Mouse (Mus musculus) telencephalon, adult 2 months (tissue): Measurements from ENCODE around the gene Impdh1.
"Not testable (repeated sequence)": the region's sequence is repeated elsewhere in the genome, so short reads cannot be mapped to it uniquely, and the experiment has no call there.

Experiments
- DNase-seq: peaks from one replicate; pipeline ENCODE4 v3.0.0-alpha.2; 2011; ENCODE audit warnings: low read depth, low spot score

Impdh1 gene

GRCm38 (mm10) chr6:29215881-29216501 lies at the start of gene Impdh1:
TSS of gene Impdh1 (minus strand) at chr6:29216364.
- DNase-seq = no peak

DNA sequence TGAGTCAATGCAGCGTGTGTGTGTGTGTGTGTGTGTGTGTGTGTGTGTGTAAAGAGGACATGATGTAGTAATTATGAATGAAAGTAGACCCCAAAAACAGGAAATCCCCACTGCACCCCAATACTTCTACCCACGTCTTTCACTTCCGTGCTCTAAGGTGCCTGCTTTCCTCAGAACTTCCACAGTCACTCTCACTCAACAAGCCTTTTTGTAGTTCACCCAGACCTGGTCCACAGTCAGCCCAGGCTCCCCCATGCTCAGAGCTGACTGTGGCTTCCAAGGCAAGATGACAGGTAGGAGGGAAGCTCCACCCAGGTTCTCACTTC lies 48.3 kb upstream of the Impdh1 start:
- no peak for DNase-seq

GRCm38 (mm10) chr6:29263650-29264455 lies 47.7 kb upstream of the Impdh1 start:
- peak; percentile 45 for DNase-seq

GRCm38 (mm10) chr6:29261831-29262230 lies 45.7 kb upstream of the Impdh1 start:
- DNase-seq = no peak

- DNase-seq = no peak
These were observed 43.3 kb upstream of the Impdh1 start for GRCm38 (mm10) chr6:29259418-29259817.

GRCm38 (mm10) chr6:29247072-29247471 lies 30.9 kb upstream of the Impdh1 start:
- DNase-seq = no peak

- DNase-seq = no peak
These were observed 30.4 kb upstream of the Impdh1 start for GRCm38 (mm10) chr6:29246585-29246984.

DNA sequence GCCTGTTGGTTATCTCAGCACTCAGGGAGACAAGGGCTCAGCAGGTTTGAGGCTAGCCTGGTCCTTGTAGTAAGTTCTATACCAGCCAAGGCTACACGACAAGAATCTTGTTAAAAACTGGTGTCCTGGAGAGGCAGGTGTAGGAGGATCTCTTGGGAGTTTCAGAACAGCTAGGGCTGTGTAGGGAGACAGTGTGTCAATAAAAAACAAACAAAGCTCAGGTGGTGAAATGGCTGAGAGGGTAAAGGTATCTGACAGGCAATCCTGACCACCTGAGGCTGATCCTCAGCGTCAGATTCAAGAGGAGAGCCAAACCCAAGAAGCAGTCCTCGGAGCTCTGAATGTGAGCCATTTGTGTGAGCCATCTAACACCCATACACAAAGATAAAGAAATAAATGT lies 30.0 kb upstream of the Impdh1 start:
- no peak for DNase-seq

DNA sequence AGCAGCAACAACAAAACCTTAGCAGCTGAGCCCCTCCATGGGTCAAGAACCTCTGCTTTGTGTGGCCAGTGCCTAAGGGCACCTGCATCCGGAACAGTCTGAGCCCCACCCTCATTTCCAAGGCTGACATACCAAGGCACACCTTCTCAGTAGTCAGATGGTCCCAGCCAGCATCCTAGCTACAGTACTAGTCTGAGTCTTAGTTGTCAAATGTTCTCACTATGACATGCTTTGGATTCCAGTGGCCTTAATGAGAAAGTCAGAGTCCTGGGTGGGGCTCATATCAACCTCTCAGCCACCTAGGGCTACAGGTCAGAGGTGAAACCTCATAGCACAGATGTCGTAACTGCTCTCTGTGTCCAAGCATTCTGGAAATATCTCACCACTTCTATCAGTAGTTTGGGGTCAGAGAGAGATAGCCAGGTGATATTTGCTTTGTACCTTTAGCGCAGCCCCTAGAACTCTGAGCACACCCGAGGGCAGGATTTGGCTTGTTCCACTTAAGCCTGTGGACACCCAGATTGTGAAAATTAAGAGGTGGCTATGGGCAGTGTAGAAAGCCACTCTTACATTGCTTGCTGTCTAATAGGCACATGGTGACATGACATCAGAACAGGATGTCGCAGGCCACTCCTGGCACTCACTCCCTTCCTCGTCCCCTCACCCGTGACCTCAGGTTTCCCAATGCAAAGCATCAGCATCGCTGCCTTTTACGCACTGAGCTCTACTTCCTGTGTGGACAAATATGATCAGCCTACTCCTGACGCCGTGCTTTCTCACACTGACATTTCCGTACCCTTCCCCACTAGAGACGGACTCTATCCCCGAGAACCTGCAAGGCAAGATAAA lies 29.3 kb upstream of the Impdh1 start:
- no peak for DNase-seq

DNA sequence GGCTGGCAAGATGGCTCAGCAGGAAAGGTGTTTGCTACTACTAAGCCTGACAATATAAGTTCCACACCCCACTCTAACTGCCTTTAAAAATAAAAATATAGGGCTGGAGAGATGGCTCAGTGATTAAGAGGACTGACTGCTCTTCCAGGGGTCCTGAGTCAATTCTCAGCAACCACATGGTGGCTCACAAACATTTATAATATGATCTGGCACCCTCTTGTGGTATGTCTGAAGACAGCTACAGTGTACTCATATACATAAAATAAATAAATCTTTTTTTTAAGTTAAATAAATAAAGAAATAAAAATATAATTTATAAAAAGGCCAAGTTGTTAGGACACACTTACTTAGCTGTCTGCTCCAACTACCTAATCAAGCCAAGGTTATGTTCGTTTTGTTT lies 26.1 kb upstream of the Impdh1 start:
- no peak for DNase-seq

- DNase-seq = no peak
These were observed 25.5 kb upstream of the Impdh1 start for GRCm38 (mm10) chr6:29241697-29242096.

DNA sequence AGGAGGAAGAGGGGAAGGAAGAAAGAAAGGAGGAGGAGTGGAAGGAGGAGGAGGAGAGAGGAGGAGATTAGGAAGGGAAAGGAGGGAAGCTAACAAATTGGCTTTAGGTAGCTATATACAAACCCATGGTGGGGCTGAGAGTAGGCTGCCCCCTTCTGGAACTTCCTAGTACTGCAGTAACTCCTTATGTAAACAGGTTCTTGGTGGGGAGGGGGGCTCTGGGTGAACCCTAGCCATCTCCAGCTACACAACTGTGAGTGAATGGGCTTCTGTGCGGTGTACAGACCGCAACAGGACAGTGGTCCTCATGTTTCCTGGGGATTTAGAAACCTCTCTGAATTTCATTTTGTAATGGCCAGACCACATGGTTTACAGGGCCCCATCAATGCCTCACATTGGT lies 24.6 kb upstream of the Impdh1 start:
- no peak for DNase-seq

GRCm38 (mm10) chr6:29234272-29234671 lies 18.1 kb upstream of the Impdh1 start:
- no peak for DNase-seq

DNA sequence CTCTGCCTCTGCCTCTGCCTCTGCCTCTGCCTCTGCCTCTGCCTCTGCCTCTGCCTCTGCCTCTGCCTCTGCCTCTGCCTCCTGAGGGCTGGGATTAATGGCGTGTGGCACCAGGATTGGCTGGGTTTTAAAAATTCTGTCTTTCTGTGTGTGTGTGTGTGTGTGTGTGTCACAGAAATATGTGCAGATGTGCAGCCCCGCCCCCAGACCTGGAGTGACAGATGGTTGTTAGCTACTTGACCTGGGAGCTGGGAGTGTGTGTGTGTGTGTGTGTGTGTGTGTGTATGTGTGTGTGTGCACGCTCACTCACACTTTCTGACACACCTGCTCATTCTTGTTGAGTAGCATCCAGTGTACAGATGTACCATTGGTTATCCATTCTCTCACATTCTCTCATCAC lies 17.5 kb upstream of the Impdh1 start:
- no peak for DNase-seq

GRCm38 (mm10) chr6:29232321-29232720 lies 16.2 kb upstream of the Impdh1 start:
- no peak for DNase-seq

DNA sequence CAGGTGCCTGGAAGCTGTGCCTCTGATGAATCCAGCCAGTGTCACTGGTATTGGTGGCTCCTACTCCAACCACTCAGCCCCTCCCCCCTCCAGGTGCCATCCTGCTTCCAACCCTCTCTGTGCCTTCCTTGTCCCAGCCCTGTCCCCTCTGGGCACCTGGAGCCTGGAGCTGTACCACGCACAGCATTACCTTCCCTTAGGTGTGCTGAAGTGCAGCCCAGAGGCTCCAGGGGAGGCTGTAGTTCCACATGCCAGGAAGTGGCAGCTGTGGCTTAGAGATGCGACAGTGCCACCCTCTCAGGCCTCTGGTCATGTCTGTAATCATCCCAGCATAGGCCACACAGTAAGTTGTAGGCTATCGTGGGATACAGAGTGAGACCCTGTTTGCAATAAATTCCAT lies 15.6 kb upstream of the Impdh1 start:
- DNase-seq = no peak

- DNase-seq = no peak
These were observed 14.2 kb upstream of the Impdh1 start for GRCm38 (mm10) chr6:29230386-29230785.

DNA sequence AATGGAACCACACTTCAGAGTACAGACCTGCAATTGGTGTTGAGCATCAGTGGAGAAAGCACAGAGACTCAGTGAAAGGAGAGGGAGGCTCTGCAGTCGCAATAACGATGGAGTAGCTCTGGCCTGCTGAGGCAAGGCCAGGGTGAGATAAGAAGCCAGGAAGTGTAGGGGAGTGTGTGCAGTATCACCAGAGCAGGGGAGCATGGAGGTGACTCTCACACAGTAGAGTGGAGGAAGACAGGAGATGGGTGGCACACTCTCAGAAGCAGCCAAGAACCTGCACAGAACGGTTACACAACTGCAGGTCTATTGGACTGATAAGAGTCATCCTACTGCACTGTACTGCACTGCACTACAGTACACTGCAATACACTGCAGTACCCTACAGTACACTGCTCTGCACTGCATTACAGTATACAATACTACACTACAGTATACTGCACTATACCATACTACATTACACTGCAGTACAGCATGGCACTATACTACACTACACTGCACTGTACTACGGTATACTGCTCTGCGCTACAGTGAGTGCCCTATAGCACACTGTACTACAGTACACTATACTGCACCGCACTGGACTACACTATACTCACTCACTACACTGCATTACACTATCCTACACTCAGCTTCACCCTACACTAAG lies 13.2 kb upstream of the Impdh1 start:
- no peak for DNase-seq

- DNase-seq = not testable (repeated sequence)
These were observed 1.6 kb upstream of the Impdh1 start for GRCm38 (mm10) chr6:29217717-29218116.

- DNase-seq = no peak
These were observed 983 bp downstream of the Impdh1 start for GRCm38 (mm10) chr6:29215181-29215580.

- no peak for DNase-seq
These were observed 1.4 kb downstream of the Impdh1 start for GRCm38 (mm10) chr6:29214776-29215175.

DNA sequence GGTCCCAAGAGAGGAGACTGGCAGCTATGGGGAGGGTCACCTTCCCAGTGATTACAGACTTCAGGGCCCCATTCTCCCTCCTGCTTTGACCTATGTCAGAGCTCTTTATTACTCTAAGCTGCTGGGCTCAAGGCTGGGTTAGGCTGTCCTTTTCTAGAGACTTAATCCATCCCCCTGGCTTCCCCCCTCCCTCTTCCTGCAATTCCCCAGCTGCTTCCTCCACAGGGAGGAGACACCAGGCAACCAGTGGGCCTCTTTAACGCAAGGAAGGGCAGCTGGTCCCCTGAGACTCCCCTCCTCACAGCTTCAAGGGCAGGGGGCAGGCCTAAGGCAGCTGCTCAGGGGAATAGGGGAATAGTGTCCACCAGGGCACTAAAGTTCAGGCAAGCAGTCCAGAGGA lies 1.9 kb downstream of the Impdh1 start:
- no peak for DNase-seq
